Mouse (Mus musculus) embryonic facial prominence, embryonic 12.5 days (tissue): Measurements from ENCODE around the gene Gm14434. TPM values are rescaled to one million over a fixed set of nuclear protein-coding genes. Genes with fewer than 3 reads are reported as not detected.
"Not testable (repeated sequence)": the region's sequence is repeated elsewhere in the genome, so short reads cannot be mapped to it uniquely, and the experiment has no call there.

Source experiments
- ATAC-seq: fragments of 200-750 bp; cut with Nextera tagmentation; 2 replicates; pipeline ENCODE4 v1.8.0; 2017; ENCODE audit not compliant: insufficient number of reproducible peaks, insufficient read depth, low FRiP score, low TSS enrichment
- H3K27ac ChIP-seq: fragments of 300-500 bp; sonication (generic); 2 replicates; pipeline ENCODE4 v1.5.1; 2016; ENCODE audit warnings: mild to moderate bottlenecking
- H3K27me3 ChIP-seq: fragments of 300-500 bp; sonication (generic); 2 replicates; pipeline ENCODE4 v1.6.1; 2016; ENCODE audit warnings: mild to moderate bottlenecking, moderate library complexity
- H3K36me3 ChIP-seq: fragments of 300-500 bp; sonication (generic); 2 replicates; pipeline ENCODE4 v1.6.1; 2016; ENCODE audit warnings: mild to moderate bottlenecking
- H3K4me1 ChIP-seq: fragments of 300-500 bp; sonication (generic); 2 replicates; pipeline ENCODE4 v1.6.1; 2016
- H3K4me2 ChIP-seq: fragments of 300-500 bp; sonication (generic); replicated peaks from 2 replicates; pipeline ENCODE4 v1.6.1; 2016; ENCODE audit warnings: mild to moderate bottlenecking, moderate library complexity
- H3K4me3 ChIP-seq: fragments of 300-500 bp; sonication (generic); 2 replicates; pipeline ENCODE4 v1.5.1; 2016; ENCODE audit warnings: mild to moderate bottlenecking
- H3K9ac ChIP-seq: fragments of 300-500 bp; sonication (generic); 2 replicates; pipeline ENCODE4 v1.6.1; 2016; ENCODE audit warnings: mild to moderate bottlenecking, moderate library complexity
- H3K9me3 ChIP-seq: fragments of 300-500 bp; sonication (generic); 2 replicates; pipeline ENCODE4 v1.6.1; 2016; ENCODE audit warnings: mild to moderate bottlenecking, moderate library complexity
- WGBS: fragments of 180-500 bp; shearing (Covaris S2); methylation state at CpG from one replicate; pipeline ENCODE4 v1.1.7; 2016; 5-methylcytosine and 5-hydroxymethylcytosine counted together
- polyA plus RNA-seq: library from polyadenylated mRNA; unstranded; fragments of >200 nt; fragmentation: Nextera tagmentation; extraction: Ambion mirVana; gene quantifications from 2 replicates; pipeline ENCODE4 v1.2.1, GENCODE M21; 2016

The Gm14434 gene
- polyA plus RNA-seq, result 2.1 and 2.5 TPM in 2 replicates

DNA sequence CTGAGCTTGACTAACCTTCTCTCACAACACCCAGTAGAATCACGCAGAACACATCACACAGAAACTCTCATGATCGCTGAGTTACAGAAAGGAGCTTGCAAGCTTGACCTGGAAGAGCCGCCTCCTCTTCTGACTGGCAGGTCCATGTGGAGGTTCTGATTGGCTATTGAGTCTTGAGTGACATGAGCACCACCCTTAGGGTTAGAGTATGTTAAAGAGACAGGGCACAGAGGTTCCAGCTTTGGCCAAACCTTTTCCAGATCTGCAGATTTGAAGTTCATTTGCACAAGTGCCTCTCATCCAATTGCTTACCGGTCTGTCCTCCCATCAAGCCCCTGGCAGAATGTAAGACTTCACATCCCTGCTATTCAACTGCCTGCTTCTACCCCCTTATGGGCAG is at the start of gene Gm14434:
Gene Gm14434 (minus strand): TSS at position 101 of the 400 bp plus-strand sequence.
- H3K4me1 ChIP-seq, H3K9ac ChIP-seq, H3K27me3 ChIP-seq, H3K9me3 ChIP-seq, H3K36me3 ChIP-seq, H3K4me3 ChIP-seq, ATAC-seq, H3K4me2 ChIP-seq, H3K27ac ChIP-seq: not testable (repeated sequence)
- no CpG with 5 or more reads among the region's 4 CpGs for WGBS

GRCm38 (mm10) chr2:176520756-176521155 is 34.2 kb upstream of the Gm14434 start, which contains the start of gene Zfp967:
Zfp967 (plus strand) TSS chr2:176521056.
- not testable (repeated sequence) for H3K36me3 ChIP-seq, H3K4me3 ChIP-seq, H3K9me3 ChIP-seq, H3K27ac ChIP-seq, H3K4me2 ChIP-seq, H3K9ac ChIP-seq, H3K4me1 ChIP-seq, ATAC-seq, H3K27me3 ChIP-seq
- WGBS, result no CpG with 5 or more reads among the region's 9 CpGs

GRCm38 (mm10) chr2:176423294-176423693 is 63.3 kb downstream of the Gm14434 start, which contains the start of gene Gm14435:
Gm14435 (plus strand) TSS chr2:176423594.
- not testable (repeated sequence) for H3K9ac ChIP-seq, H3K27me3 ChIP-seq, ATAC-seq, H3K9me3 ChIP-seq, H3K4me2 ChIP-seq, H3K27ac ChIP-seq, H3K36me3 ChIP-seq, H3K4me3 ChIP-seq, H3K4me1 ChIP-seq
- no CpG with 5 or more reads among the region's 6 CpGs for WGBS

Other genes with a start within 250 kb of the Gm14434 start
- gene Gm11009, start 167.3 kb downstream of the Gm14434 start, polyA plus RNA-seq, result not detected in 2 replicates
- gene Gm14435, start 63.2 kb downstream of the Gm14434 start, polyA plus RNA-seq, result 14.6 and 14.9 TPM in 2 replicates
- not detected in 2 replicates for gene Zfp967, start 34.3 kb upstream of the Gm14434 start, polyA plus RNA-seq
- gene Gm14308, start 149.6 kb upstream of the Gm14434 start, polyA plus RNA-seq, result 21.7 and 27.9 TPM in 2 replicates
- 8.8 and 9.6 TPM in 2 replicates for gene Zfp973, start 183.7 kb upstream of the Gm14434 start, polyA plus RNA-seq
- gene Gm14305, start 221.5 kb upstream of the Gm14434 start, polyA plus RNA-seq, result 36.9 and 37.7 TPM in 2 replicates